Mouse (Mus musculus) hindbrain, embryonic 11.5 days (tissue): ENCODE measurements at regions not wholly inside any gene's neighbourhood (a gene's known extent, or its start where the extent isn't known, plus 50 kb on each side); places are given as distances from the start of the nearest gene placed in this dataset.
A peak's percentile ranks its signal among the peaks of the same experiment; 100 is the strongest.

Experiments used
- ATAC-seq: fragments of 200-750 bp; cut with Nextera tagmentation; 2 replicates; pipeline ENCODE4 v1.8.0; 2017; ENCODE audit warnings: mild to moderate bottlenecking, moderate TSS enrichment, moderate library complexity; ENCODE audit not compliant: low FRiP score
- DNase-seq: peaks from one replicate; pipeline ENCODE4 v3.0.0-alpha.2; 2015; ENCODE audit warnings: low spot score
- H3K27ac ChIP-seq: fragments of 300-500 bp; sonication (generic); 2 replicates; pipeline ENCODE4 v1.5.1; 2014; ENCODE audit warnings: mild to moderate bottlenecking, low read depth, low read length
- H3K27me3 ChIP-seq: fragments of 300-500 bp; sonication (generic); 2 replicates; pipeline ENCODE4 v1.6.1; 2014; ENCODE audit warnings: mild to moderate bottlenecking, low read length, moderate library complexity, mixed read lengths; ENCODE audit not compliant: control insufficient read depth, insufficient read depth
- H3K36me3 ChIP-seq: fragments of 300-500 bp; sonication (generic); 2 replicates; pipeline ENCODE4 v1.6.1; 2014; ENCODE audit warnings: mild to moderate bottlenecking, low read length, moderate library complexity, mixed read lengths; ENCODE audit not compliant: control insufficient read depth, insufficient read depth
- H3K4me1 ChIP-seq: fragments of 300-500 bp; sonication (generic); replicated peaks from 2 replicates; pipeline ENCODE4 v1.6.1; 2014; ENCODE audit warnings: low read length, mixed read lengths; ENCODE audit not compliant: control insufficient read depth, insufficient read depth
- H3K4me2 ChIP-seq: fragments of 300-500 bp; sonication (generic); replicated peaks from 2 replicates; pipeline ENCODE4 v1.6.1; 2014; ENCODE audit warnings: mild to moderate bottlenecking, low read depth, low read length
- H3K4me3 ChIP-seq: fragments of 300-500 bp; sonication (generic); 2 replicates; pipeline ENCODE4 v1.5.1; 2014; ENCODE audit warnings: low read depth, low read length
- H3K9ac ChIP-seq: fragments of 300-500 bp; sonication (generic); 2 replicates; pipeline ENCODE4 v1.6.1; 2014; ENCODE audit warnings: low read depth, low read length
- H3K9me3 ChIP-seq: fragments of 300-500 bp; sonication (generic); 2 replicates; pipeline ENCODE4 v1.6.1; 2016; ENCODE audit warnings: low read length; ENCODE audit not compliant: control insufficient read depth
- WGBS: fragments of 180-500 bp; shearing (Covaris S2); extraction: QIAGEN DNeasy Blood & Tissue Kit; methylation state at CpG from one replicate; pipeline ENCODE4 v1.1.7; 2014; 5-methylcytosine and 5-hydroxymethylcytosine counted together

DNA sequence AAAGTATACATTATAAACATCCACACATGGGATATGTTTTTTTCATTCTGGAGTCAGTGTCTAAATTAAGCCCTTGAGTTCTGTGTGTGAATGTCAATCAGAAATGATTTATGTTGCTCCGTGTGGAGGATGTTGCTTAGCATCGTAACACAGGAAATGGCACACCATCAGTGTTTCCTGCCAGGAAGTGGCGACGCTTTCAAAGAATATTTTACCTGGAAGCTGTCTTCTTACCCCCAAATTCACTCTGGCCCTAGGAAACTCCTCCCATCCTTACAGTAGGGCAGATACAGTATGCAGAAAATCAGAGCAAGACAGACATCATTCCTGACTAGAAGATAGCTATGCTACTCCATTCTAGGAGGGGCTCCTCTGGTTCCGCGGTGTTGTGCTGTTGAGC is 145.1 kb upstream of the L3mbtl3 start:
- ATAC-seq (no peak), DNase-seq (no peak)
- H3K4me2 ChIP-seq, result no peak overlapping the region
- no peaks in the 10 kb centered on the region for H3K27me3 ChIP-seq
- no peaks in the 10 kb centered on the region for H3K4me1 ChIP-seq
- no peaks in the 10 kb centered on the region for H3K9me3 ChIP-seq
- 82% methylated on average over 6 of the region's 6 CpGs for WGBS
- no peak overlapping the region for H3K27ac ChIP-seq
- no peak overlapping the region for H3K9ac ChIP-seq
- no peak overlapping the region for H3K4me3 ChIP-seq
- no peaks in the 10 kb centered on the region for H3K36me3 ChIP-seq

DNA sequence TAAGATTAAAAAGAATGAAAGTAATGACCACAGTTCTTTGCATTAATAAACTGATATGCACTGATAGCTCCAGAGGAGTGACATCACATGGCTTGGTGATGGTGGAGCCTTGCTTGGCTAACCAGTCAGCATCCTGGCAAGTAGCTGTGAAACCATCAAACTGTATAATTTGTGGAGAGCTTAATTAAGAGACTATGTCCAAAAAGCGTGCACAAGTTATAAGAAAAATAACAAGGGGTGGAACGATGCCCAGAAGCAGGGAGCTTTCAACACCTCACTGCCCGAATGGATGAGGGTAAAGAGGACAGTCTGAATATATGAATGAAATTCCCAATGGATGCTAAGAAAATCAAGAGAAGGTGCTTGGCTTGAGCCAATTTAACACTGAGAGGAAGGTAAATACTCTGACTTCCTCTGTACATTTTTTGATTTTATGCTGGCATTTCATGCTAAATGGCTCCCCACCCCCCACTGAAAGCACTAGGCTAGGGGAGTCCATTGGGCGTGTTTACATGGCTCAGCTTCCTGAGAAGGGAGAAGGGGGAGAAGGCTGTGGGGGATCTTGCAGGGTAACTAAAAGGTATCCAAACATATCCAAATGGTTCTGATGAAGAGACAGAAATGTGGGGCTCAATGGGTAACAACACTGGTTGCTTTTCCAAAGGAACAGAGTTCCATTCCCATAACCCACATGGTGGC is 150.2 kb upstream of the L3mbtl3 start:
- no peak for ATAC-seq

DNA sequence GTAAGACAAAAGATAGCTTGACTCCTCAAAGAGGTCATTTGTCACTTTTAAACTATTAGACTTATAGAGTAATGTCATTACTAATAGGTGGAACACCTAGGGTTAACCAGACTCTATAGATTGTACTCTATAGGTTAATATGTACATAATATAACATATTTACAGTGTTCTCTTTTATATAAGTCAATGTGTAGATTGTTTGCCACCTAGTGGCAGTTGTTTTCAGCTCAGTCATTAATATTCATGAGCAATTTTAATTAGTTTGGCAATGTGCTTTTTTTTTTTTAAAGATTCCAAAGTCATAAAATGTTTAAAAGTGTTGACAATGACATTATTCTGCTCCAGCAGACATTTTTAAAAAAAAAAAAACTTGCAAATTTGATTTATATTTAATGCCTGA is 164.4 kb upstream of the L3mbtl3 start:
- ATAC-seq, result 0 out of 2 replicates have a peak, but pooled peaks have one; percentile 51
- H3K27me3 ChIP-seq, result no peaks in the 10 kb centered on the region
- H3K9ac ChIP-seq, result no peak overlapping the region

More for the DNA sequence above, 150.2 kb upstream of the L3mbtl3 start:
- Histone ChIP-seq H3K9ac (no peak overlapping the region), H3K27ac (no peak overlapping the region), H3K27me3 (no peaks in the 10 kb centered on the region), H3K4me3 (no peak overlapping the region), H3K4me1 (no peaks in the 10 kb centered on the region), H3K4me2 (no peak overlapping the region), H3K36me3 (no peaks in the 10 kb centered on the region), H3K9me3 (no peaks in the 10 kb centered on the region)
- WGBS, result 89% methylated on average over 4 of the region's 4 CpGs
- DNase-seq, result no peak

DNA sequence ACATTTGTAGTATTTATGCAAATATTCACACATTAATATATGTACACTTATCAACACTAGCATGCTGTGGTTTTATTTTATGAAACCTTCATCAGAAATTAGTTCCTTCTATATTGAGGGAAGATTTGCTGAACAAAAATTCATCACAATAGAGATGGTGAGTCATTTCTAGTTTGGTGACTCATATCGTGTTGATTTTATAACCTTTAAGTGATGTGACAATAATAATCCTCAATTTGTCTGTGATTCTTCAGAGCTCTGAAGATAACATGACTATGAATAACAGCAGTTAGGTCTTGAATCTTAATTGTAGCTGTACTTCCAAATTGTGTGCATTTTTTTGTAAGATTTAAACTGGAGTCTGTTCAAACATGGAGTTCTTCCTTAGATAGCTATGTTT is 168.3 kb upstream of the L3mbtl3 start:
- WGBS, result 94% methylated on average over 1 of the region's 1 CpGs
- Histone ChIP-seq H3K4me3 (no peak overlapping the region), H3K27ac (no peak overlapping the region), H3K27me3 (no peaks in the 10 kb centered on the region), H3K36me3 (no peaks in the 10 kb centered on the region), H3K9ac (no peak overlapping the region), H3K9me3 (no peaks in the 10 kb centered on the region), H3K4me2 (no peak overlapping the region), H3K4me1 (no peaks in the 10 kb centered on the region)
- ATAC-seq, result no peak
- no peak for DNase-seq

More for the DNA sequence above, 164.4 kb upstream of the L3mbtl3 start:
- no peaks in the 10 kb centered on the region for H3K4me1 ChIP-seq
- no peak overlapping the region for H3K4me2 ChIP-seq
- DNase-seq, result peak; percentile 11
- H3K4me3 ChIP-seq, result no peak overlapping the region
- no peaks in the 10 kb centered on the region for H3K9me3 ChIP-seq
- no peaks in the 10 kb centered on the region for H3K36me3 ChIP-seq
- no peak overlapping the region for H3K27ac ChIP-seq

DNA sequence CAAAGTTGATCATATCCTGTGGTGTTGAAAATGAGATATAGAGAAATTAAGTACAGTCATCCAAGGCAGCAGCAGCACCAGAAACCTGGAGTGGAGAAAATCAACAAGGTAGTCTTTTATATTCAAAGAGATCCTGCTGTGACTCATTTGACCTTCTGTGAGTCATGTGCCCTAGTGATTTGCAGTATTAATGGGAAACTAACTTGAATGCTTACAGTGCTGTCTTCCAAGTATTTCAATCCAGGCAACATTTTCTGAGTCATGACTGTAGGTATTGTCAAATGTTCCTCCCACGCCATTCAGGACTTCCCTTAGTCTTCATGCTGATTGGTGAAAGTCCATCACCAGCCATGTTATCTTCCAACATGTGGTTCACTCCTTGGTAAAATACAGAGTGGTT is 169.0 kb upstream of the L3mbtl3 start:
- WGBS, result 83% methylated on average over 1 of the region's 1 CpGs
- no peaks in the 10 kb centered on the region for H3K9me3 ChIP-seq
- no peak overlapping the region for H3K4me2 ChIP-seq
- DNase-seq (no peak), ATAC-seq (no peak)
- H3K4me1 ChIP-seq, result no peaks in the 10 kb centered on the region
- H3K27ac ChIP-seq, result no peak overlapping the region
- H3K27me3 ChIP-seq, result no peaks in the 10 kb centered on the region
- H3K9ac ChIP-seq, result no peak overlapping the region
- no peaks in the 10 kb centered on the region for H3K36me3 ChIP-seq
- H3K4me3 ChIP-seq, result no peak overlapping the region

DNA sequence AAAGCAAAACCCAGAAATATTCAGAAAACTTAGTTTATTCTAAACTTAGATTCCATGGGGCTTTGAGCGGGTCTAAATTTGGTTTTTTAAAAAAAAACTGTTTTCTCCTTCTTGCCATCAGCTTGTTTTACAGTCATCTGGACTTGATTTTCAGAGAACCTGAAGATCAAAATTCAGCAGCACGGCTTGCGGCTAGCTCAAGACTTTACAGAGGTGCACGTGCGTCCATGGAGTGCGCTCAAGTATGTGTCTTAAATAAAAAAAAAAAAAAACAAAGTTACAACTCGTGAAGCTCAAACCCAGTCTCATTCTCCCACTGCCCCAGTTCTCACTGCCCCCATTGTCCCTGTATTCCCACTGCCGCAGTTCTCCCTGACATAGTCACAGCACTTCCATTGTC is 180.5 kb upstream of the L3mbtl3 start:
- Histone ChIP-seq H3K9ac (no peak overlapping the region), H3K27me3 (no peaks in the 10 kb centered on the region), H3K36me3 (no peaks in the 10 kb centered on the region), H3K27ac (no peak overlapping the region), H3K9me3 (no peaks in the 10 kb centered on the region), H3K4me1 (no peaks in the 10 kb centered on the region), H3K4me2 (no peak overlapping the region), H3K4me3 (no peak overlapping the region)
- WGBS, result 71% methylated on average over 8 of the region's 8 CpGs
- DNase-seq, result no peak
- no peak for ATAC-seq

DNA sequence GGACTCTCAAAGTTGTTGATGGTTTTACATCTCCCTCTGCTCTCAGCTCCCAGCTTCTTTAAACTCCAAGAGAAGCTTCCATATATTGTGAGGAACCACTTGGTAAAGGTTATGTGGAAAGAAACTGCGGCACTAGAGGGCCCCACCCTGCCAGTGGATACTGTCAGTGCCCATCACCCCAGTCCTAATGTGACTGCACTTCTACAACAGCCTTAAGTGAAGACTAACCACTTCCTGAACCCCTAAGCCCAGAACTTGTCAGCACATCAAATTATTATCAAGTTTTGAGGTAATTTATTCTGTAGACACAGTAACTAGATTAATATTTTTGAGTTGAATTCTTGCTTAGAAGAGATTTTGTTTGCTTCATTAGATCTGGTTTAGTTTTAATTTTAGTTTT is 182.3 kb upstream of the L3mbtl3 start:
- DNase-seq (no peak), ATAC-seq (no peak)
- H3K27me3 ChIP-seq, result no peaks in the 10 kb centered on the region
- H3K4me1 ChIP-seq, result no peaks in the 10 kb centered on the region
- no peaks in the 10 kb centered on the region for H3K36me3 ChIP-seq
- H3K4me2 ChIP-seq, result no peak overlapping the region
- no peak overlapping the region for H3K4me3 ChIP-seq
- WGBS, result 69% methylated on average over 1 of the region's 1 CpGs
- H3K9ac ChIP-seq, result no peak overlapping the region
- H3K27ac ChIP-seq, result no peak overlapping the region
- no peaks in the 10 kb centered on the region for H3K9me3 ChIP-seq

DNA sequence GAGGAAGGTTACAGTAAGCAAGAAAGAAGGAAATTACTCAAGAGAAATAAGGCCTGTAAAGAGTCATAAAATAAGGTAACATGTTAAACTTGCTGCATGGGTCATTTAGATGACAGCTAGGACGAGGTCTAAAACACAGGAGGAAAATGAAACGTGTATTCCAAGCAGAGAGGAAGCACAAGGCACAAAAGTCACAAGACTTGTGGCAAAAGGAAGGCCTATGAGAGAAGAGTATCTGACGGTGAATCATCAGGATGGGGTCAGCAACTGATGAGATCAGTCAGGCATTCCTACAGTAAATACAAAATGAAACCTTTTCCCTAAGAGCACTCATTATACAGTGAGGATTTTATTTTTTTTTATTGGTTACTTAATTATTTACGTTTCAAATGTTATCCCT is 183.6 kb upstream of the L3mbtl3 start:
- Histone ChIP-seq H3K4me3 (no peak overlapping the region), H3K36me3 (no peaks in the 10 kb centered on the region), H3K4me2 (no peak overlapping the region), H3K9me3 (no peaks in the 10 kb centered on the region), H3K27me3 (no peaks in the 10 kb centered on the region), H3K27ac (no peak overlapping the region), H3K9ac (no peak overlapping the region), H3K4me1 (no peaks in the 10 kb centered on the region)
- 80% methylated on average over 4 of the region's 4 CpGs for WGBS
- no peak for ATAC-seq
- DNase-seq, result no peak

DNA sequence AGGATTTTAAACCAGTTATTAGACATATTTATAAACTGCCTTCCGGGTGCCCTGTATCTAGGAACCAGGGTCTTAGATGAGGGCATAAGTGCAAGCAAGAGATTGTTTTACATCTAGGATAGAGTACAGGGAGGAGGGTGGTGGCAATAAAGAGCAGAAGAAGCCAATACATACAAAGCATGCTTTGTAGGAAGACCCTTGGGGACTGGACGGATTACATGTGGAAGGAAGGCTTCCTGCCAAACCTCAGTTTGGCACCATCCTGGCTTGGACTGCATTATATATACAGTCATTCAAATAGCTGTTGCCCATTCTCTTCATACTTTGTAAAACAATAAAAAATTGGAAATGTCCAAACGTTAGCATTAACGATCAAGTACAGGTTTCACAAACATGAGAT is 184.7 kb upstream of the L3mbtl3 start:
- no peak overlapping the region for H3K9ac ChIP-seq
- no peak overlapping the region for H3K4me2 ChIP-seq
- DNase-seq (no peak), ATAC-seq (no peak)
- H3K4me3 ChIP-seq, result no peak overlapping the region
- H3K36me3 ChIP-seq, result no peaks in the 10 kb centered on the region
- H3K27me3 ChIP-seq, result no peaks in the 10 kb centered on the region
- WGBS, result 91% methylated on average over 4 of the region's 4 CpGs
- H3K4me1 ChIP-seq, result no peaks in the 10 kb centered on the region
- no peak overlapping the region for H3K27ac ChIP-seq
- H3K9me3 ChIP-seq, result no peaks in the 10 kb centered on the region
